Mouse (Mus musculus): ENCODE measurements at regions not wholly inside any gene's neighbourhood (a gene's known extent, or its start where the extent isn't known, plus 50 kb on each side); places are given as distances from the start of the nearest gene placed in this dataset.

DNA sequence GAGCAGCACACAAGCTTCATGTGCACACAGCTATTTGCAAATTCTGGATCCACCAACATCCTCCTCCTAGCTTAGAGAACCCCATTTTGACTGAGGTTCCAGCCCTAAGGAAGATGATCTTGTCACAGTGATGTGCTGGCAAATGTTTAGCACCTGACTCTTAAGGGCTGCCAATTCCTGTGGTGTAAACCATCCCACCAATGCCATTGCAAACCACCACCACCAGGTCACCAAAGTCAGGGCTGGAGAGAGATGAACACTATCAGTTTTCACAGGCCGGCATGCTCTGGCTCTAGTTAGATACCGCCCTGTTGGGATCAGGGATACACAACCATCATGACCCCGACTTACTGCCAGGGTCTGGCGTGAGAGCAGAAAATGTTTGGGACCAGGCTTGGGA, 125.9 kb downstream of the Slc38a6 start:
- no peak for ATAC-seq (replicated peaks; ENCODE audit: insufficient number of reproducible peaks, insufficient read depth, low FRiP score, low read depth)
- H3K9ac ChIP-seq = no peak overlapping the region
- no peak overlapping the region for H3K4me2 ChIP-seq
- no peaks in the 10 kb centered on the region for H3K9me3 ChIP-seq (replicated peaks)
- H3K27me3 ChIP-seq = no peaks in the 10 kb centered on the region
- no peak overlapping the region for H3K27ac ChIP-seq
- H3K4me1 ChIP-seq (replicated peaks) = peaks cover 22% of the 10 kb centered on the region
- no peak overlapping the region for H3K4me3 ChIP-seq
- no peaks in the 10 kb centered on the region for H3K36me3 ChIP-seq
- WGBS = 72% methylated on average over 4 of the region's 4 CpGs

DNA sequence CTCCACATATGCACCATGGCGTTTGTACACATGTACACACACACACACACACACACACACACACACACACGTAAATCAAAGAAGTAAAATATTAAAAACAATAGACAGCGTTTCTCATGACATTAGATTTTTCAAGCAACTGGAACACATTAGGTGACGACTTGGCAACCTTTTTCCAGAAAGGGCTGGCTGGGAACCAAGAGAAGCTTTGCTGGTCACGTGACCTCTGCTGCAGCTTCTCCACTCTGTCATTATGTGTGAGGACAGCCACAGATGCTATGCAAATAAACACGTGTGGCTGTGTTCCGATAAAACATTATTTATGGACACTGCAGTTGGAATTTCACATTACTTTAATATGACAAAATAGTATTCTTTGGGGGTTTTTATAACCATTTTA, 124.3 kb downstream of the Slc38a6 start:
- Histone ChIP-seq H3K27me3 (no peaks in the 10 kb centered on the region), H3K4me3 (no peak overlapping the region), H3K27ac (no peak overlapping the region), H3K36me3 (no peaks in the 10 kb centered on the region), H3K9ac (no peak overlapping the region), H3K4me1 (replicated peaks) (peaks cover 22% of the 10 kb centered on the region), H3K9me3 (replicated peaks) (no peaks in the 10 kb centered on the region), H3K4me2 (no peak overlapping the region)
- 37% methylated on average over 7 of the region's 7 CpGs for WGBS
- ATAC-seq (replicated peaks; ENCODE audit: insufficient number of reproducible peaks, insufficient read depth, low FRiP score, low read depth) = no peak

DNA sequence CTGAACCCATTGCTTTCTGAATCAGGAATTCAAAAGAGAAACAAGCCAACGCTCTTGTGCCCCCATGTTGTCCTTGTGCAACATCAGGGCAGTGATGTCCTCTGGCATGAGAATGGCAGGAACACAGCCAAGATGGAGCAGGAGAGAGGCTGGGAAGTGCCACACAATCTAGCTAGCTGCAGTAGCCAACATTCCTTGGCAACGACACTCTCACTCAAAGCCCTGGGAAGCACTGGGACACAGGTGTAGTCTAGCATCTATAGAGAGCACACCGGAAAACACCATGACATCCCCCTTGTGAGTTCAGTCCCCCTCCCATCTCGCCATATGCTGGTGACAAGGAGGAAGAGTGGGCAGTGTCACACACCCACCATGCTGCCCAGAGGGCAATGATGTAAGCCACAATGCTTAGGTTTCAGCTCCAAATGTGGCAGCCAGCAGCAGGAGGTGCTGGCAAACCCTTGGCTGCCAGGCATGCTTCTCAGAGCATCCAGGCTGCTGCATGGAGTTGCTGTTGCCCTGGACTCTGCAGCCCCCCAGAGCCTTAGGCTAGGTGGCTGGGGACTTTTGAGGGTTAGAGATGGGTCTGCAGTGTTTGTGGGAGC, 123.0 kb downstream of the Slc38a6 start:
- WGBS = 70% methylated on average over 4 of the region's 4 CpGs
- H3K27ac ChIP-seq = 0 out of 2 replicates have a peak overlapping the region, but pooled peaks have one; percentile 35

GRCm38 (mm10) chr12:73408614-73409013, 122.0 kb downstream of the Slc38a6 start:
- WGBS = 55% methylated on average over 7 of the region's 7 CpGs
- H3K36me3 ChIP-seq = no peaks in the 10 kb centered on the region
- peak overlapping the region; percentile 60 for H3K27ac ChIP-seq
- H3K4me1 ChIP-seq (replicated peaks) = peaks cover 32% of the 10 kb centered on the region
- no peaks in the 10 kb centered on the region for H3K27me3 ChIP-seq
- no peak overlapping the region for H3K4me3 ChIP-seq
- H3K9ac ChIP-seq = no peak overlapping the region
- peak; percentile 47 for ATAC-seq (replicated peaks; ENCODE audit: insufficient number of reproducible peaks, insufficient read depth, low FRiP score, low read depth)
- H3K4me2 ChIP-seq = no peak overlapping the region
- H3K9me3 ChIP-seq (replicated peaks) = no peaks in the 10 kb centered on the region

More for the DNA sequence above, 123.0 kb downstream of the Slc38a6 start:
- no peak overlapping the region for H3K4me2 ChIP-seq
- H3K4me3 ChIP-seq = no peak overlapping the region
- no peaks in the 10 kb centered on the region for H3K27me3 ChIP-seq
- no peaks in the 10 kb centered on the region for H3K9me3 ChIP-seq (replicated peaks)
- H3K36me3 ChIP-seq = no peaks in the 10 kb centered on the region
- 0 out of 2 replicates have a peak, but pooled peaks have one; percentile 12 for ATAC-seq (replicated peaks; ENCODE audit: insufficient number of reproducible peaks, insufficient read depth, low FRiP score, low read depth)
- peaks cover 23% of the 10 kb centered on the region for H3K4me1 ChIP-seq (replicated peaks)
- no peak overlapping the region for H3K9ac ChIP-seq

GRCm38 (mm10) chr12:73408165-73408564, 121.6 kb downstream of the Slc38a6 start:
- WGBS = 59% methylated on average over 11 of the region's 11 CpGs
- ATAC-seq (replicated peaks; ENCODE audit: insufficient number of reproducible peaks, insufficient read depth, low FRiP score, low read depth) = no peak

DNA sequence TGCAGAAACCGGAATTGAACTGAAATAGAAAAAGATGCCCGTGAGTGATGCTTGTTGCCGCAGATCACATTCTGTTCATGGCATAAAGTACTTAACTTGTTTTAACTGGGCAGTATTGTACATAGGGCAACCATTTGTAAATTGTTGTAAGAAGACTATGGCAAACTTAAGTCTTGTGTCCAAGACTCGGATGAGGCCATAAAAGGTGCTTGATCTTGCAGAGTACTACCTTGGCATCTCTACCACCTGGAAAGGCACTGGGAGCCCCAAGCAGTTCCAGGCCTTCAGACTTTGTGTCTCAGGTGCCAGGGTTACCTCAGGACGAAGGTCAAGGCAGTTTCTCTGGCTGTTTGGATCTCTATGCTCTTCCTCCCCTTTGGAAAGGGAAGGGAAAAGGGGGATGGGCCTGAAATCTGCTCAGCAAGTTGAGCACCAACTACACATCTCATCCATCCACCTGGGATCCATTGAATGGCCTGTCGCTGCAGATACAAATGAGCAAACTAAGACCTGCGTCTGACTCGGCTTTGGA, 120.0 kb downstream of the Slc38a6 start:
- no peaks in the 10 kb centered on the region for H3K27me3 ChIP-seq
- no peak overlapping the region for H3K4me3 ChIP-seq
- H3K9ac ChIP-seq = no peak overlapping the region
- H3K4me1 ChIP-seq (replicated peaks) = peaks cover 51% of the 10 kb centered on the region
- H3K36me3 ChIP-seq = no peaks in the 10 kb centered on the region
- no peak overlapping the region for H3K4me2 ChIP-seq
- no peak for ATAC-seq (replicated peaks; ENCODE audit: insufficient number of reproducible peaks, insufficient read depth, low FRiP score, low read depth)
- no peak overlapping the region for H3K27ac ChIP-seq
- 87% methylated on average over 8 of the region's 8 CpGs for WGBS
- H3K9me3 ChIP-seq (replicated peaks) = no peaks in the 10 kb centered on the region

More at GRCm38 (mm10) chr12:73408165-73408564, 121.6 kb downstream of the Slc38a6 start:
- no peaks in the 10 kb centered on the region for H3K36me3 ChIP-seq
- no peak overlapping the region for H3K9ac ChIP-seq
- no peaks in the 10 kb centered on the region for H3K9me3 ChIP-seq (replicated peaks)
- no peak overlapping the region for H3K4me3 ChIP-seq
- H3K27ac ChIP-seq = peak overlapping the region; percentile 60; the same call in 1 of the 2 replicates
- H3K4me2 ChIP-seq = no peak overlapping the region
- peaks cover 36% of the 10 kb centered on the region for H3K4me1 ChIP-seq (replicated peaks)
- H3K27me3 ChIP-seq = no peaks in the 10 kb centered on the region

- 85% methylated on average over 9 of the region's 9 CpGs for whole genome bisulfite sequencing
- no peak for ATAC-seq (replicated peaks; ENCODE audit: insufficient number of reproducible peaks, insufficient read depth, low FRiP score, low read depth)
- no peak overlapping the region for H3K27ac ChIP-seq
- no peak overlapping the region for H3K9ac ChIP-seq
- no peak overlapping the region for H3K4me3 ChIP-seq
- H3K36me3 ChIP-seq = no peaks in the 10 kb centered on the region
- H3K9me3 ChIP-seq (replicated peaks) = no peaks in the 10 kb centered on the region
- peaks cover 48% of the 10 kb centered on the region for H3K4me1 ChIP-seq (replicated peaks)
- H3K4me2 ChIP-seq = no peak overlapping the region
- H3K27me3 ChIP-seq = no peaks in the 10 kb centered on the region
Measured at GRCm38 (mm10) chr12:73405583-73405982, 119.0 kb downstream of the Slc38a6 start.

DNA sequence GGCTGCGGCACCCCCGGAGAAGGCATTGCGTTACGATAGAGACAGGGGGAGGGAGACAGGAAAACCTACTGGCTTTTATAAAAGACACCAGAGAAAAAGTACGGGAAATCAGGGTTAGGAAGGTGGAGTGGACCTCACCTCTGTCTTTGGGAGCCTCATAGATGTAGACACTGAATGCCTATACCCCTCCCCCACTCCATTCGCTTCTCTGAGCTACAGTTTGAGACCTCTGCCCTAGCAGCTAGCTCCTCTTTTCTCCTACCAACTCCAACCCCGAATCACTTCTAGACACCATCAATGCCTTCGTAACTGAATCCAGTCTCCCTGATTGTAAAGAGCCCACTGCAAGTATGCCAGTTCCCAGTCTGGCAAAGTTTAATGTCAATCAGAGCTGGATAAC, 118.5 kb downstream of the Slc38a6 start:
- 68% methylated on average over 8 of the region's 8 CpGs for WGBS
- Histone ChIP-seq H3K4me1 (replicated peaks) (peaks cover 47% of the 10 kb centered on the region), H3K27ac (no peak overlapping the region), H3K27me3 (no peaks in the 10 kb centered on the region), H3K4me3 (no peak overlapping the region), H3K9ac (no peak overlapping the region), H3K9me3 (replicated peaks) (no peaks in the 10 kb centered on the region), H3K36me3 (no peaks in the 10 kb centered on the region), H3K4me2 (no peak overlapping the region)
- ATAC-seq (replicated peaks; ENCODE audit: insufficient number of reproducible peaks, insufficient read depth, low FRiP score, low read depth) = no peak

- Histone ChIP-seq H3K4me1 (replicated peaks) (peaks cover 44% of the 10 kb centered on the region), H3K27ac (peak overlapping the region; percentile 96), H3K4me3 (no peak overlapping the region), H3K9me3 (replicated peaks) (no peaks in the 10 kb centered on the region), H3K27me3 (no peaks in the 10 kb centered on the region), H3K36me3 (no peaks in the 10 kb centered on the region), H3K9ac (no peak overlapping the region), H3K4me2 (no peak overlapping the region)
- ATAC-seq (replicated peaks; ENCODE audit: insufficient number of reproducible peaks, insufficient read depth, low FRiP score, low read depth) = no peak
- WGBS = 40% methylated on average over 13 of the region's 13 CpGs
Measured at GRCm38 (mm10) chr12:73403906-73404474, 117.4 kb downstream of the Slc38a6 start.

Measured in heart, embryonic 15.5 days (tissue).